In genomic region chr9:109049996-109050673, GRCm38 (mm10) we compare ENCODE assay signal across 15 mouse cellular contexts. TPM values are rescaled to one million over a fixed set of nuclear protein-coding genes. Genes with fewer than 3 reads are reported as not detected.
A peak's percentile ranks its signal among the peaks of the same experiment; 100 is the strongest.
DNase-seq lines count a peak whose midpoint lies in the region; ATAC-seq and TF ChIP-seq lines count a peak whose summit lies in the region.
"Had no signal": no experiment of that assay in that cellular context is flagged by ENCODE, and none has a peak within 500 bp of the region (broad histone marks: within the 10 kb centered on the region; RNA-seq: fewer than 3 reads in every experiment).

No protein-coding gene starts in this region.

- no peaks in the 10 kb centered on the region for H3K36me3 ChIP-seq in hindbrain, postnatal 0 days (ENCODE audit: insufficient read depth, low read length)
- H3K36me3 ChIP-seq in hindbrain, embryonic 13.5 days: no peaks in the 10 kb centered on the region
- H3K36me3 ChIP-seq in G1E (replicated peaks): peaks cover 34% of the 10 kb centered on the region
- H3K36me3 ChIP-seq in hindbrain, embryonic 12.5 days: no peaks in the 10 kb centered on the region
- H3K36me3 ChIP-seq: neural tube, embryonic 15.5 days had no signal

- no peak for TF ChIP-seq CTCF in hindbrain, postnatal 0 days (IDR thresholded peaks at IDR 0.05; ENCODE audit: low read depth)
- TF ChIP-seq CTCF in G1E (IDR thresholded peaks at IDR 0.05; ENCODE audit: low read depth, low read length): no peak
- no peak for TF ChIP-seq CTCF in lung, adult 2 months (IDR thresholded peaks at IDR 0.05; ENCODE audit: insufficient read depth, low read length)

- H3K27me3 ChIP-seq in hindbrain, postnatal 0 days (ENCODE audit: insufficient read depth, low read length): no peaks in the 10 kb centered on the region
- H3K27me3 ChIP-seq in hindbrain, embryonic 13.5 days: no peaks in the 10 kb centered on the region
- H3K27me3 ChIP-seq in G1E (ENCODE audit: insufficient read depth, low read length): no peaks in the 10 kb centered on the region
- H3K27me3 ChIP-seq in hindbrain, embryonic 12.5 days: no peaks in the 10 kb centered on the region
- H3K27me3 ChIP-seq: neural tube, embryonic 15.5 days had no signal

- H3K9ac ChIP-seq in hindbrain, postnatal 0 days (replicated peaks; ENCODE audit: low read length): 0 out of 2 replicates have a peak overlapping the region, but pooled peaks have one; percentile 13
- no peak overlapping the region for H3K9ac ChIP-seq in hindbrain, embryonic 13.5 days
- H3K9ac ChIP-seq in hindbrain, embryonic 12.5 days: no peak overlapping the region
- H3K9ac ChIP-seq: liver, embryonic 14.5 days; neural tube, embryonic 15.5 days had no signal

- no peak overlapping the region for H3K27ac ChIP-seq in hindbrain, postnatal 0 days
- H3K27ac ChIP-seq in hindbrain, embryonic 13.5 days: no peak overlapping the region
- no peak overlapping the region for H3K27ac ChIP-seq in hindbrain, embryonic 12.5 days
- H3K27ac ChIP-seq: heart, adult 2 months; liver, embryonic 14.5 days; neural tube, embryonic 15.5 days had no signal

- no peaks in the 10 kb centered on the region for H3K9me3 ChIP-seq in hindbrain, postnatal 0 days (ENCODE audit: low read length)
- H3K9me3 ChIP-seq in hindbrain, embryonic 13.5 days: no peaks in the 10 kb centered on the region
- no peaks in the 10 kb centered on the region for H3K9me3 ChIP-seq in G1E (replicated peaks)
- no peaks in the 10 kb centered on the region for H3K9me3 ChIP-seq in hindbrain, embryonic 12.5 days (replicated peaks)
- H3K9me3 ChIP-seq: neural tube, embryonic 15.5 days had no signal

- H3K4me1 ChIP-seq in hindbrain, postnatal 0 days (ENCODE audit: insufficient read depth, low read length): peaks cover 3% of the 10 kb centered on the region; the same call in 1 of the 2 replicates
- peaks cover 6% of the 10 kb centered on the region for H3K4me1 ChIP-seq in hindbrain, embryonic 13.5 days (replicated peaks)
- peaks cover 39% of the 10 kb centered on the region for H3K4me1 ChIP-seq in G1E (ENCODE audit: insufficient read depth, low read depth, low read length)
- peaks cover 7% of the 10 kb centered on the region for H3K4me1 ChIP-seq in hindbrain, embryonic 12.5 days
- peaks cover 6% of the 10 kb centered on the region for H3K4me1 ChIP-seq in lung, adult 2 months (ENCODE audit: control insufficient read depth, insufficient read depth, low read length)

- 83% methylated on average over 9 of the region's 9 CpGs for WGBS in hindbrain, postnatal 0 days
- WGBS in hindbrain, embryonic 13.5 days: 82% methylated on average over 9 of the region's 9 CpGs
- 82% methylated on average over 9 of the region's 9 CpGs for WGBS in hindbrain, embryonic 12.5 days
- 85% methylated on average over 9 of the region's 9 CpGs for WGBS in lung, adult 2 months

- no peak overlapping the region for H3K4me2 ChIP-seq in hindbrain, postnatal 0 days (ENCODE audit: low read depth, low read length)
- H3K4me2 ChIP-seq in hindbrain, embryonic 13.5 days: no peak overlapping the region
- no peak overlapping the region for H3K4me2 ChIP-seq in hindbrain, embryonic 12.5 days (replicated peaks)
- H3K4me2 ChIP-seq: neural tube, embryonic 15.5 days had no signal

- H3K4me3 ChIP-seq in hindbrain, postnatal 0 days (ENCODE audit: low read length): no peak overlapping the region
- H3K4me3 ChIP-seq in hindbrain, embryonic 13.5 days: no peak overlapping the region
- 0 out of 2 replicates have a peak overlapping the region, but pooled peaks have one; percentile 30 for H3K4me3 ChIP-seq in G1E (ENCODE audit: low read depth, low read length)
- H3K4me3 ChIP-seq in hindbrain, embryonic 12.5 days: no peak overlapping the region
- H3K4me3 ChIP-seq in lung, adult 2 months (replicated peaks; ENCODE audit: extremely low read depth, low read depth, low read length): no peak overlapping the region
- H3K4me3 ChIP-seq: heart, adult 2 months; neural tube, embryonic 15.5 days had no signal

- no peak for ATAC-seq in hindbrain, postnatal 0 days
- ATAC-seq in hindbrain, embryonic 13.5 days (ENCODE audit: low FRiP score): no peak
- no peak for ATAC-seq in G1E (ENCODE audit: extremely low read depth, insufficient number of reproducible peaks, low FRiP score, poor library complexity, severe bottlenecking)
- ATAC-seq in hindbrain, embryonic 12.5 days (ENCODE audit: low FRiP score): no peak

- no peak for DNase-seq in hindbrain, postnatal 0 days (ENCODE audit: low spot score)
- peak; percentile 4 to 36 for DNase-seq in spleen, postnatal 10 days (ENCODE audit: low spot score in 2 of 2)
- no peak for DNase-seq in spleen, postnatal 14 days (ENCODE audit: low spot score in 2 of 2)
- DNase-seq in G1E (ENCODE audit: low spot score): no peak
- peak; percentile 57 to 66 for DNase-seq in spleen, postnatal 36 days (ENCODE audit: low spot score in 2 of 2)
- no peak for DNase-seq in lung, adult 2 months
- DNase-seq: cerebellum, adult 18-20 months; embryo, embryonic 11 days; kidney, adult 18-20 months; right cerebral cortex, postnatal 25 days had no signal

- no peak for TF ChIP-seq POLR2A in lung, adult 2 months (IDR thresholded peaks at IDR 0.05; ENCODE audit: borderline replicate concordance, extremely low read depth, low read depth, low read length)

RNA-seq across cellular contexts. Expression of gene Trex1, which starts 9.4 kb away (rescaled TPM):
- 20.1 and 32.6 TPM in 2 replicates for total RNA-seq in hindbrain, postnatal 0 days (2014; rRNA removed)
- polyA plus RNA-seq in hindbrain, postnatal 0 days (2015; fragmentation: Nextera tagmentation; extraction: Ambion mirVana): 14.3 and 14.4 TPM in 2 replicates
- 12.9 and 15.2 TPM in 2 replicates for polyA plus RNA-seq in hindbrain, embryonic 13.5 days (2015; fragmentation: Nextera tagmentation; extraction: Ambion mirVana)
- 9.6 and 14.4 TPM in 2 replicates for total RNA-seq in G1E (2014; fragmentation: Nextera tagmentation)
- total RNA-seq in G1E (2017): 12.2 and 19.6 TPM in 2 replicates
- polyA plus RNA-seq in G1E (2012): 15.1 and 27.4 TPM in 2 replicates
- polyA plus RNA-seq in hindbrain, embryonic 12.5 days (2016; fragmentation: Nextera tagmentation; extraction: Ambion mirVana): 8.0 and 9.9 TPM in 2 replicates
- 83.7 and 86.9 TPM in 2 replicates for polyA plus RNA-seq in lung, adult 2 months (2012; rRNA removed)

RNA-seq across cellular contexts. Expression of gene Shisa5, which starts 11.8 kb away (rescaled TPM):
- 77.8 and 90.6 TPM in 2 replicates for total RNA-seq in hindbrain, postnatal 0 days (2014; rRNA removed)
- polyA plus RNA-seq in hindbrain, postnatal 0 days (2015; fragmentation: Nextera tagmentation; extraction: Ambion mirVana): 74.5 and 77.6 TPM in 2 replicates
- polyA plus RNA-seq in hindbrain, embryonic 13.5 days (2015; fragmentation: Nextera tagmentation; extraction: Ambion mirVana): 64.6 and 66.2 TPM in 2 replicates
- total RNA-seq in G1E (2014; fragmentation: Nextera tagmentation) (17.1 and 24.2 TPM in 2 replicates), G1E (2017) (50.0 and 50.6 TPM in 2 replicates)
- polyA plus RNA-seq in G1E (2012): 207 and 259 TPM in 2 replicates
- polyA plus RNA-seq in hindbrain, embryonic 12.5 days (2016; fragmentation: Nextera tagmentation; extraction: Ambion mirVana): 52.3 and 56.6 TPM in 2 replicates
- polyA plus RNA-seq in lung, adult 2 months (2012; rRNA removed): 918 and 1,083 TPM in 2 replicates

RNA-seq across cellular contexts. Expression of gene Atrip, which starts 23.8 kb away (rescaled TPM):
- total RNA-seq in hindbrain, postnatal 0 days (2014; rRNA removed): 39.5 and 52.3 TPM in 2 replicates
- polyA plus RNA-seq in hindbrain, postnatal 0 days (2015; fragmentation: Nextera tagmentation; extraction: Ambion mirVana): 30.6 and 32.2 TPM in 2 replicates
- 27.8 and 32.4 TPM in 2 replicates for polyA plus RNA-seq in hindbrain, embryonic 13.5 days (2015; fragmentation: Nextera tagmentation; extraction: Ambion mirVana)
- total RNA-seq in G1E (2014; fragmentation: Nextera tagmentation) (16.4 and 17.9 TPM in 2 replicates), G1E (2017) (18.1 and 22.8 TPM in 2 replicates)
- 8.5 and 9.2 TPM in 2 replicates for polyA plus RNA-seq in G1E (2012)
- polyA plus RNA-seq in hindbrain, embryonic 12.5 days (2016; fragmentation: Nextera tagmentation; extraction: Ambion mirVana): 29.3 and 31.8 TPM in 2 replicates
- 18.8 and 21.9 TPM in 2 replicates for polyA plus RNA-seq in lung, adult 2 months (2012; rRNA removed)

RNA-seq across cellular contexts. Expression of gene Ccdc51, which starts 32.2 kb away (rescaled TPM):
- 7.8 and 8.4 TPM in 2 replicates for total RNA-seq in hindbrain, postnatal 0 days (2014; rRNA removed)
- polyA plus RNA-seq in hindbrain, postnatal 0 days (2015; fragmentation: Nextera tagmentation; extraction: Ambion mirVana): 5.1 and 6.7 TPM in 2 replicates
- 14.6 and 14.7 TPM in 2 replicates for polyA plus RNA-seq in hindbrain, embryonic 13.5 days (2015; fragmentation: Nextera tagmentation; extraction: Ambion mirVana)
- 4.7 and 5.0 TPM in 2 replicates for total RNA-seq in G1E (2014; fragmentation: Nextera tagmentation)
- total RNA-seq in G1E (2017): 16.0 and 16.8 TPM in 2 replicates
- 8.0 and 8.8 TPM in 2 replicates for polyA plus RNA-seq in G1E (2012)
- polyA plus RNA-seq in hindbrain, embryonic 12.5 days (2016; fragmentation: Nextera tagmentation; extraction: Ambion mirVana): 11.9 and 12.1 TPM in 2 replicates
- 3.5 and 3.7 TPM in 2 replicates for polyA plus RNA-seq in lung, adult 2 months (2012; rRNA removed)

RNA-seq across cellular contexts. Expression of gene Tma7, which starts 32.3 kb away (rescaled TPM):
- 56.2 and 73.8 TPM in 2 replicates for total RNA-seq in hindbrain, postnatal 0 days (2014; rRNA removed)
- polyA plus RNA-seq in hindbrain, postnatal 0 days (2015; fragmentation: Nextera tagmentation; extraction: Ambion mirVana): 764 and 779 TPM in 2 replicates
- polyA plus RNA-seq in hindbrain, embryonic 13.5 days (2015; fragmentation: Nextera tagmentation; extraction: Ambion mirVana): 741 and 764 TPM in 2 replicates
- total RNA-seq in G1E (2014; fragmentation: Nextera tagmentation): 133 and 230 TPM in 2 replicates
- total RNA-seq in G1E (2017): 413 and 422 TPM in 2 replicates
- polyA plus RNA-seq in G1E (2012): 429 and 438 TPM in 2 replicates
- 746 and 747 TPM in 2 replicates for polyA plus RNA-seq in hindbrain, embryonic 12.5 days (2016; fragmentation: Nextera tagmentation; extraction: Ambion mirVana)
- 13.4 and 19.0 TPM in 2 replicates for polyA plus RNA-seq in lung, adult 2 months (2012; rRNA removed)

Comparison
In these comparisons a context has a peak if more than half of its experiments do, and no peak if none do; other contexts are left out.
1. DNase-seq: peak in spleen, postnatal 10 days (2 of 2) and spleen, postnatal 36 days (2 of 2); none in hindbrain, postnatal 0 days (single experiment), spleen, postnatal 14 days (0 of 2), G1E (single experiment) and lung, adult 2 months (single experiment).